Mouse (Mus musculus) midbrain, embryonic 12.5 days (tissue): Measurements from ENCODE around the gene Atp2b2. TPM values are rescaled to one million over a fixed set of nuclear protein-coding genes. Genes with fewer than 3 reads are reported as not detected.

Source experiments
- ATAC-seq: fragments of 200-750 bp; cut with Nextera tagmentation; 2 replicates; pipeline ENCODE4 v1.8.0; 2017; ENCODE audit warnings: low read depth, moderate TSS enrichment, moderate library complexity; ENCODE audit not compliant: low FRiP score
- H3K27ac ChIP-seq: fragments of 300-500 bp; sonication (generic); replicated peaks from 2 replicates; pipeline ENCODE4 v1.5.1; 2016; ENCODE audit warnings: mild to moderate bottlenecking
- H3K27me3 ChIP-seq: fragments of 300-500 bp; sonication (generic); 2 replicates; pipeline ENCODE4 v1.6.1; 2016; ENCODE audit warnings: mild to moderate bottlenecking
- H3K36me3 ChIP-seq: fragments of 300-500 bp; sonication (generic); 2 replicates; pipeline ENCODE4 v1.6.1; 2016
- H3K4me1 ChIP-seq: fragments of 300-500 bp; sonication (generic); 2 replicates; pipeline ENCODE4 v1.6.1; 2016
- H3K4me2 ChIP-seq: fragments of 300-500 bp; sonication (generic); replicated peaks from 2 replicates; pipeline ENCODE4 v1.6.1; 2016; ENCODE audit warnings: mild to moderate bottlenecking, moderate library complexity
- H3K4me3 ChIP-seq: fragments of 300-500 bp; sonication (generic); 2 replicates; pipeline ENCODE4 v1.5.1; 2016; ENCODE audit warnings: mild to moderate bottlenecking
- H3K9ac ChIP-seq: fragments of 300-500 bp; sonication (generic); replicated peaks from 2 replicates; pipeline ENCODE4 v1.6.1; 2016; ENCODE audit warnings: mild to moderate bottlenecking, moderate library complexity
- H3K9me3 ChIP-seq: fragments of 300-500 bp; sonication (generic); 2 replicates; pipeline ENCODE4 v1.6.1; 2016; ENCODE audit warnings: mild to moderate bottlenecking
- WGBS: fragments of 180-500 bp; shearing (Covaris S2); methylation state at CpG from one replicate; pipeline ENCODE4 v1.1.7; 2016; 5-methylcytosine and 5-hydroxymethylcytosine counted together
- polyA plus RNA-seq: library from polyadenylated mRNA; unstranded; fragments of >200 nt; fragmentation: Nextera tagmentation; extraction: Ambion mirVana; gene quantifications from 2 replicates; pipeline ENCODE4 v1.2.1, GENCODE M21; 2016

The Atp2b2 gene
- polyA plus RNA-seq, 1 experiment from 2014 or later: 5.7 TPM

DNA sequence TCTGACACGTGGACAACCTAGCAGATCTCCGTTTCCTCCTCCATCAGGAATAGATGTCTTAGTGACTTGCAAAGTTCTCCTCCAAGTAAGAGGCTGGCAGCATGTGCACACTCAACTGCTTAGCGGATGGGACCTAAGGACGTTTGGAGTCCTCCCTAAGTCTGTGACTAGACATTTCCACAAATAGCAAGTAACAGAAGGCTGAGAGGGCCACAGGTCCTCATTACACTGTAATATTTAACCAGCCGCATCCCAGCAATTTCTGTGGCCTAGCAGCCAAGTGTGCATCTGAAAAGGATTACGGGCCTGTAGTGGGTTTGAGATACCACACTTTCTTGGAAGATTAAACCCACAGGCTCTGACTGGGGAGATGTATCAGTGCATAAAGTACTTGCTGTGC is 30.4 kb downstream of the Atp2b2 start:
- Histone ChIP-seq H3K9me3 (no peaks in the 10 kb centered on the region), H3K36me3 (no peaks in the 10 kb centered on the region), H3K27me3 (0 out of 2 replicates have a peak, but pooled peaks cover 9% of the 10 kb centered on the region), H3K4me3 (no peak overlapping the region), H3K4me1 (no peaks in the 10 kb centered on the region), H3K27ac (no peak overlapping the region), H3K4me2 (no peak overlapping the region), H3K9ac (no peak overlapping the region)
- WGBS: 92% methylated on average over 6 of the region's 6 CpGs
- no peak for ATAC-seq

DNA sequence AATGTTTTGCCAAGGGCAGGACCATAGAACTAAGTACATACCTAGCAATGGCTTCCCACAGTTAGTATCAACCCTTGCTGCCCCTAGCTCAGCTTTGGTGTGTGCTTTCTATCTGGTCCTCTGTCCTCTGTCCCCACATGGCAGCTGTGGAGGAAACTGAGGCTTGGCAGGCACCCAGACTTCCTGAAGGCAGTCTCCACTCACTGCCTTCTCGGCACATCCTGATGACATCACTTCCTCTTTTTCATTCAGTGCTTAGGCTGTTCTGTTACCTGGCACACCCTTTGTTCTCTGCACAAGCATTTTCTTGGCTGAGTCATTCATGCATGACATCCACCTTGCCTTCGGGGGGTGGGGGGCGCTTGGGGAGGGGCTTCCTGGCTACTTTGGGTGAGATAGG is 38.6 kb downstream of the Atp2b2 start:
- ATAC-seq: no peak
- H3K4me2 ChIP-seq: no peak overlapping the region
- H3K27me3 ChIP-seq: peaks cover 4% of the 10 kb centered on the region; the same call in 1 of the 2 replicates
- no peak overlapping the region for H3K9ac ChIP-seq
- no peak overlapping the region for H3K27ac ChIP-seq
- 73% methylated on average over 3 of the region's 3 CpGs for WGBS
- no peaks in the 10 kb centered on the region for H3K4me1 ChIP-seq
- H3K4me3 ChIP-seq: no peak overlapping the region
- no peaks in the 10 kb centered on the region for H3K9me3 ChIP-seq
- H3K36me3 ChIP-seq: no peaks in the 10 kb centered on the region

DNA sequence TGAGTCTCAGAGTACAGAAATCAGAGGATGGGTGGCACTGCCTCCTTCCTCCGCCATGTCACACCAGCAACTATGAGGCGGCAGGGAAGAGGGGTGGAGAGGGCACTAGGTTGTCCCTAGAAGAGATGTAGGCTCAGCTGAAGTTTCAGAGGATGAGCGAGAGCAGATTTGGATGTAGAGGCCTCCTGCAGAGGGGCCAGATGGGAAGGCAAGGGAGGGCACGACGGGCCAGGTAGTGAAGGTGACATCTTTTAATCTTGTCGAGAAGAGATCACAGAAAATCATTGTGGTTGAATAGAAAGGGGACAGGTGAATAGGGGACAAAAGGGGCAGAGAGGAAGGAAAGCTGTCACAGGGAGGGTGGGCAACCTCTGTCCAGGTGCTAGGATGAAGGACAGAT is 41.5 kb downstream of the Atp2b2 start:
- Histone ChIP-seq H3K27ac (no peak overlapping the region), H3K4me2 (no peak overlapping the region), H3K9me3 (no peaks in the 10 kb centered on the region), H3K4me3 (no peak overlapping the region), H3K36me3 (no peaks in the 10 kb centered on the region), H3K4me1 (no peaks in the 10 kb centered on the region), H3K9ac (no peak overlapping the region), H3K27me3 (peaks cover 4% of the 10 kb centered on the region; the same call in 1 of the 2 replicates)
- WGBS: 84% methylated on average over 6 of the region's 6 CpGs
- no peak for ATAC-seq

DNA sequence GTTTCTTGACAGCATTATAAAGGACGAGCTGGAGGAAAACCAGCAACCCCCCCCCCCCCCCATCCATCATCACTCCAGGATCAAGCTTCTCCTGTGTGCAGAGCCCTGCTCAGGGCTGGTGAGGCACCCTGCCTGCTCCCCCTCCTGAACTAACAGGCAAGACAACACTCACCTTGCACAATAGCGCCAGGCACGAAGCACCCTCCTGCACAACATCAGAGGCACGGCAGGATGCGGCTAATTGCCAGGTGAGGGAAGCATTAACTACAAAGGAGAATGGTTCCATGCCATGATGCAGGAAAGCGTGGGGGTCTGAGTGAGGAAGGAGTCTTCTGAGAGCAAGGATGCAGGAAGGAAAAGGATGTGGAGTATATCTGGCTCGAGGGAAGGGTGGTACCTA is 42.1 kb downstream of the Atp2b2 start:
- H3K4me3 ChIP-seq: no peak overlapping the region
- H3K9me3 ChIP-seq: no peaks in the 10 kb centered on the region
- no peak overlapping the region for H3K9ac ChIP-seq
- ATAC-seq: no peak
- H3K27me3 ChIP-seq: peaks cover 4% of the 10 kb centered on the region; the same call in 1 of the 2 replicates
- H3K4me1 ChIP-seq: no peaks in the 10 kb centered on the region
- H3K36me3 ChIP-seq: no peaks in the 10 kb centered on the region
- WGBS: 64% methylated on average over 7 of the region's 7 CpGs
- no peak overlapping the region for H3K4me2 ChIP-seq
- H3K27ac ChIP-seq: no peak overlapping the region

DNA sequence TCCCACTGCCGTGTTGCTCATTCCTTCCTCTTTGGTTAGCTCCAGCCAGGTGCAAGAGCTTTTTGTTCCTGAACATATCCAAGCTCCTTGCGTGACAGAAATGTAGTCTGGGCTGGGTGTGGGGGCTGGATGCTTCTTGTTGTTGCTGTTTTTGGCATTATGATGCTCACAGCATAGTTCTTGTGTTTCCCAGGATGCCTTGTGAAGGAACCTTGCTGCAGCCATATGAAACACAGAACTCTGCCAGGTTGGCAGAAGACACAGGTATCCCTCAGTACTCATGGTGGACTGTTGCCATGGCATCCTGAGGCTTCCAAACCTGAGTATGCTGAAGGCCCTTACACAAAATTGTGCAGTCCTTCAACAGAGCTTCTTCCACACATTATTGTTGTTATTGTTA is 44.0 kb downstream of the Atp2b2 start:
- no peak overlapping the region for H3K4me3 ChIP-seq
- no peaks in the 10 kb centered on the region for H3K4me1 ChIP-seq
- no peak overlapping the region for H3K4me2 ChIP-seq
- H3K27me3 ChIP-seq: peaks cover 4% of the 10 kb centered on the region; the same call in 1 of the 2 replicates
- no peaks in the 10 kb centered on the region for H3K9me3 ChIP-seq
- H3K27ac ChIP-seq: no peak overlapping the region
- WGBS: 77% methylated on average over 2 of the region's 2 CpGs
- no peak overlapping the region for H3K9ac ChIP-seq
- no peaks in the 10 kb centered on the region for H3K36me3 ChIP-seq
- ATAC-seq: no peak

DNA sequence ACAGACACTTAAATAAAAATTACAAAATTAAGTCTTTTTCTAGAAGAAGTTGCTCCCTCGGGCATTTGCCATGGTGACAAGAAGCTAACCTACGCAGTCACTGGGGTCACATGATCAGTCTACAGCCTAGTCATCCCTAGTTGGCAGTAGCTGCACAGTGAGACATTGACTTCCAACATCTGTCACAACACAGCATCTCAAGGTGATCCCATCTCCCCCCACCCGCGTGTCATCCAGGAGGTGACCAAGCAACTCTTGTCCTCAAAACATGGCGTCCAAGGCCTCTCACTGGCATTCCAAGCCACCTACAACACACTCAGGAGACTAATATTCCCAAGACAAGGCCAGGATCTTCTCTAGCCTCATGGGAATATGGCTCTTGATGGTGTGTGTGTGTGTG is 48.2 kb downstream of the Atp2b2 start:
- no peak overlapping the region for H3K4me2 ChIP-seq
- no peaks in the 10 kb centered on the region for H3K4me1 ChIP-seq
- no peaks in the 10 kb centered on the region for H3K9me3 ChIP-seq
- WGBS: 89% methylated on average over 5 of the region's 5 CpGs
- no peaks in the 10 kb centered on the region for H3K27me3 ChIP-seq
- no peak overlapping the region for H3K9ac ChIP-seq
- no peaks in the 10 kb centered on the region for H3K36me3 ChIP-seq
- H3K27ac ChIP-seq: no peak overlapping the region
- no peak overlapping the region for H3K4me3 ChIP-seq
- ATAC-seq: no peak

DNA sequence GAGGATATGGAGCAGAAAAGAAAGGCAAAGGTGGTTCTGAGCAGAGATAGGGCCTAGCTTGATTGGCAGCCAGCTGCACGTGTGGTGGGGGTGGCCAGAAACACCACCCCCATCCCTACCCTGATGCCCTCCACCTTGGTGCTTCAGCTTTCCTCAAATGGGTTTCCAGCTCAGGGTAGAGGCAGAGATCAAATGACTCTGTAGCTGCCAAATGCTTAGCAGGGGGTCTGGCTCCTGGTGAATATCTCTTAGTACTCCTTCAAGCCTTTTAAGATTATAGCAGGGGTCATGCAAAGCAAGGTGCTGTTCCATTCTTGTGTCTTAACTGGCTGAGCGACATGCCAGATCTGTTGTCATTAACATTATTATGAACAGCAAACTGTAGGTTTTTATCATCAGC is 50.3 kb downstream of the Atp2b2 start:
- H3K9ac ChIP-seq: no peak overlapping the region
- no peak for ATAC-seq
- 78% methylated on average over 2 of the region's 2 CpGs for WGBS
- H3K4me3 ChIP-seq: no peak overlapping the region
- no peaks in the 10 kb centered on the region for H3K4me1 ChIP-seq
- no peaks in the 10 kb centered on the region for H3K9me3 ChIP-seq
- no peak overlapping the region for H3K4me2 ChIP-seq
- no peaks in the 10 kb centered on the region for H3K36me3 ChIP-seq
- H3K27me3 ChIP-seq: no peaks in the 10 kb centered on the region
- no peak overlapping the region for H3K27ac ChIP-seq

DNA sequence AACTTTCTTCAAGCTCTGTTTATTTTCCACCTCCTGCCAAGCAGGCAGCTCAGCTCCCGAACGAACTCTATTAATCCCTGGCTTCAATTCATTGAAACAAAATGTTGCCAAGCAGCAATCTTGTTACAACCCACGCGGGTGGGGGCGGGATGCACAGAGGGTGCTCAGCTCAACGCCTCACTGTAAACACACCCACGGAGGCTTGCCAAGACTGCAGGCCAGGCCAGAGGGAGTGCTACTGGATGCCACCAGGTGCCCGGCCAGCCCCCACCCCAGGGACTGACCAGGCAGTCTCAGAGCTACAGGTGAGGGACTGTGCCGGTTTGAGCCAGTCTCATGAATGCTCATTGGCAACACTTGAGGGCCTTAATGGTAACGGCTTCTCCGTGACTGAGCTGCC is 50.9 kb downstream of the Atp2b2 start:
- no peak overlapping the region for H3K27ac ChIP-seq
- no peaks in the 10 kb centered on the region for H3K9me3 ChIP-seq

DNA sequence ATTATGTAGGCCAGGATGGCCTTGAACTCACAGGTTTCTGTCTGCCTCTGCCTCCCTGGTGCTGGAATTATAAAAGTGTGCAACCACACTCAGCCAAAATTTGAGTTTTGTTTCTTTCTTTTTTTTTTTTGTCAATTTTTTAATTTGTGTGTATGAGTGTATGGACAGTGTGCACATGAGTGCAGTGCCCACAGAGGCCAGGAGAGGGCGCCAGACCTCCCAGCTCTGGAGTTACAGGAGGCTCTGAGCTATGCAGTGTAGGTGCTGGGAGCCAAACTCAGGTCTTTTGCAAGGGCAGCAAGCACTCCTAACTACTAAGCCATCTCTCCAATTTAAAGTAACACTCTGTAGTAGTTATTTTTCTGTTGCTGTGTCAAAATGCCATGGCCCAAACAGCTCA is 52.4 kb downstream of the Atp2b2 start:
- H3K9me3 ChIP-seq: no peaks in the 10 kb centered on the region
- H3K36me3 ChIP-seq: no peaks in the 10 kb centered on the region
- H3K4me3 ChIP-seq: no peak overlapping the region
- H3K9ac ChIP-seq: no peak overlapping the region
- H3K4me2 ChIP-seq: no peak overlapping the region
- no peak overlapping the region for H3K27ac ChIP-seq
- WGBS: 13% methylated on average over 1 of the region's 1 CpGs
- 0 out of 2 replicates have a peak, but pooled peaks cover 7% of the 10 kb centered on the region for H3K4me1 ChIP-seq
- no peak for ATAC-seq
- H3K27me3 ChIP-seq: peaks cover 7% of the 10 kb centered on the region; the same call in 1 of the 2 replicates

More for the DNA sequence above, 50.9 kb downstream of the Atp2b2 start:
- ATAC-seq: no peak; the same call in 1 of the 2 replicates
- WGBS: 49% methylated on average over 11 of the region's 11 CpGs
- H3K27me3 ChIP-seq: no peaks in the 10 kb centered on the region
- H3K36me3 ChIP-seq: no peaks in the 10 kb centered on the region
- H3K9ac ChIP-seq: no peak overlapping the region
- no peak overlapping the region for H3K4me2 ChIP-seq
- H3K4me3 ChIP-seq: no peak overlapping the region
- H3K4me1 ChIP-seq: no peaks in the 10 kb centered on the region

DNA sequence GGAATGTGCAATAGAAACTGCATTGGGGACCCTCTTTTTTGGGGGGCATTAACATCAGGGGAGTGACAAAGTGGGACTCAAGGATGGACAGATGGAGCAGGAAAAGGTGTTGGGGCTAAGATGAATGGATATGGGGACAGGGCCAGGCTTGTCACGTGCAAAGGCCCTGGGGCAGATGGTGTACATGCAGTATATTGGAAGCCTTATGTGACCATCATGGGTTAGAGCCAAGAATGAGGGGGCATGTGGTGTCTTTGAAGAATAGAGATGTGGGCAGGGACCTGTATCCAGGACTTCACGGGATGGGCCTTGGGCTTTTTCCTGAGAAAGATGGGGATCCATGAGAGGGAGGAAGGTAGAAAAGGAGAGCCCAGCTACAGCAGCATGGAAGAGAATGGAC is 53.9 kb downstream of the Atp2b2 start:
- no peak overlapping the region for H3K4me3 ChIP-seq
- no peak overlapping the region for H3K4me2 ChIP-seq
- H3K27me3 ChIP-seq: peaks cover 7% of the 10 kb centered on the region; the same call in 1 of the 2 replicates
- no peak overlapping the region for H3K27ac ChIP-seq
- no peak overlapping the region for H3K9ac ChIP-seq
- no peak for ATAC-seq
- no peaks in the 10 kb centered on the region for H3K36me3 ChIP-seq
- no peaks in the 10 kb centered on the region for H3K9me3 ChIP-seq
- H3K4me1 ChIP-seq: 0 out of 2 replicates have a peak, but pooled peaks cover 7% of the 10 kb centered on the region
- WGBS: 86% methylated on average over 2 of the region's 2 CpGs

DNA sequence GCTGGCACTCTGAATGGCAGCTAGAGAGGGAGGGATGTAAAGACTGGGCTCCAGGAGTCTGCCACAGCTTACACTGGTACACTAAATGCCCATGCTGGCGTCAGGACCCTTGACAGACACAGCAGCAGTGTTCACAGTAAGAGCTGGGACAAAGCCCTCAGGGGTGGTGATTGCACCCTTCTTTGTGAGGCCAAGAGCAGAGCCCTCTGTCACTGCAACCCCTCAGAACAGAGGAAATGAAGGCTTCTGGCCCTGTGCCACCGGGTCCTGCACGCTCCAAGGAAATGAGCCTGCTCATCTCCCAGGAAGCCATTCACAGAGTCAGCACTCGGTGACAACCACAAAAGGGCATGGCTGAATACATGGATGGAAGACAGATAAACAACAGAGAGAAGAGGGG is 55.7 kb downstream of the Atp2b2 start:
- 76% methylated on average over 4 of the region's 4 CpGs for WGBS
- Histone ChIP-seq H3K9me3 (no peaks in the 10 kb centered on the region), H3K9ac (no peak overlapping the region), H3K4me3 (no peak overlapping the region), H3K4me2 (no peak overlapping the region), H3K27me3 (peaks cover 7% of the 10 kb centered on the region; the same call in 1 of the 2 replicates), H3K36me3 (no peaks in the 10 kb centered on the region), H3K4me1 (0 out of 2 replicates have a peak, but pooled peaks cover 7% of the 10 kb centered on the region), H3K27ac (no peak overlapping the region)
- no peak for ATAC-seq

DNA sequence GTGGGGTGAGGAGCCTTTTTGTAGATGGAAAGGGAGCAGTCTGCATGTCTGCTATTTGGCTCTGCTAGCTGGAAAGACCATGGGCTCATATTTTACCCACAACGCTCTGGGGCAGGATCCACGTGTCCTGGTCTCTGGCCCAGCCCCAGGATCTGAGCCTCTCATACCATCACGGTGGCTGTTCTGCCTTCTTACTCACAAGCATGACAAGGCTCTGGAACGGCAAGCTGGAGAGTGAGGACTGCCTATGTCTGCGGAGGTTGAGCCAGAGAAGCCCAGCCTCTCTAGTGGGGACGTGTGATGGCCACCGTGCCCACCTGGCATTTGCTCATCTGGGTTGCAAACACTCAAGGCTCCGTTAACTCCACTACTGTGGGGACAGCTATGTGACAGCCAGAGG is 63.7 kb downstream of the Atp2b2 start:
- Histone ChIP-seq H3K36me3 (no peaks in the 10 kb centered on the region), H3K4me1 (no peaks in the 10 kb centered on the region), H3K9me3 (no peaks in the 10 kb centered on the region), H3K4me2 (no peak overlapping the region), H3K27me3 (no peaks in the 10 kb centered on the region), H3K9ac (no peak overlapping the region), H3K27ac (no peak overlapping the region), H3K4me3 (no peak overlapping the region)
- no peak for ATAC-seq
- 87% methylated on average over 8 of the region's 8 CpGs for WGBS

DNA sequence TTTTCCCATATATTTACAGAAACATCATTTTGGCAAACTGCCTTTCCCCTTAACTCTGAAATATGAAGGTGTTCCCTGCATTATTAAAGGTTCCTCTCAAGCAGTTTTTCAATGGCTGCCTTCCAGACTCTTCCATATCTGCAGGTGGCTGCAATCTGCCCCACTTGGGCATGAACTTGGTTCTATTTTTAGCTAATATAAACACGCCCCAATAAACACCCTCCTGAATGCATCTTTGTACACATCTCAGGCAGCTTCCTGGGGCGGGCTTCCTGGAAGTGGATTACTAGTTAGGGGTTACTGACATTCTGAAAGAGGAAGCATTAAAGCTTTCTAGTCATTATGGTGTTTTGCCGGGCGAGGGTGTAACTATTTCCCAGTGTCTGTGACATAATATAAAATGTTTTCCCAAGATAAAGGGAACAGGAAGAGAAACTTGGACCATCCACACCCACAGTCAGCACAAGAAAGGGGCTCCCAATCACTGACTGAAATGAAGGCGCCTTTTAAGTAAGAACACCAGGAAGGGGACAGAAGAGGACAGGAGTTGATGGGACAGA is 64.2 kb downstream of the Atp2b2 start:
- 85% methylated on average over 5 of the region's 5 CpGs for WGBS
- no peaks in the 10 kb centered on the region for H3K4me1 ChIP-seq
- H3K4me3 ChIP-seq: no peak overlapping the region
- no peak overlapping the region for H3K9ac ChIP-seq
- ATAC-seq: no peak
- H3K4me2 ChIP-seq: no peak overlapping the region
- no peaks in the 10 kb centered on the region for H3K9me3 ChIP-seq
- H3K27ac ChIP-seq: no peak overlapping the region
- H3K36me3 ChIP-seq: no peaks in the 10 kb centered on the region
- H3K27me3 ChIP-seq: no peaks in the 10 kb centered on the region
